Mouse (Mus musculus): ENCODE data around the gene Ttc30b.
"Not testable (repeated sequence)": the region's sequence is repeated elsewhere in the genome, so short reads cannot be mapped to it uniquely, and the experiment has no call there.

The Ttc30b gene

DNA sequence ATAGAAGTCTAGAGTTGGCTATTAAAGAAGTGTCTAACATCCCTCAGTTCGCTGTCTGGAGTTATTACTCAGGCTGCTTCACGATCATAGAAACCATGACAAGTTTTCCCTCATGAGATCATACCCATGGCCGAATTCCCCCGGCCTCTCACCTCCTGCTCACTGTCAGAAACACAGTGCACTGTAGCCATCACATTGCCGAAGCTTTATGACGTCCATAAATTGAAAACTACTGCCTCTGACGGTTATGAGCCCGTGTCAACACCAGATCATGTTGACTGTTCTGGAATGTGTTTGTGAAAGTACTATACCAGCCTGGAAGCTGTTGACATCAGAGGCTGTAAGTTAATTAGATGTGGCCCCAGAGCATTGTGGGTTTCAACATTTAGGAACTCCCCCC lies 12.3 kb upstream of the Ttc30b start:
- no peak for DNase-seq (ENCODE audit: low spot score)

DNA sequence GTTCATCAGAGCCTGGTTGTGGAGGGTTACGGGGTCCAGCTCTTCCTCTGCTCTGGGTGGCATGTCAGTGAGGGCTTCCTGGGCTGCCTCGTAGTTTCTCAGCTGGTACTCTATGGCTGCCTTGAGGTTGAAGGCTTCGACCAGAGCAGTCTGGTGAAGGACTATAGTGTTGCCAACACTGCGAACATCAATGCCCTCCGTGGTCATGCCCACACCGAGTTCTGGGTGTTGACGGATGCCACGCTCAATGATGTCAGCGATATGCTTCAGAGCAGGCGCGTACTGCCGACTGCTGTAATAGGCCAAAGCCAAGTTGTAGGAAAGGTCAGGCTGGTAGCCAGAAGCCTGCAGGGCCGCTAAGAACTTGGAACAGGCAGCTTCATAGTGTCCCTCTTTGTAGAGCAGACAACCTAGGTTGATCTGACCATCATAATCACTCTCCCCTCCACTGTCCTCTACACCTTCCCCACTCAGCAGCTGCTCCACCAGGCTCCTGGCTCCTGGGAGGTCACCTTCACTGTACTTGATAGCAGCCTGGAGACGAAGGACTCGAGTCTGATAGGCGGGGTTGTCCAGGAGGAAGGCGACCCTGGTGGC lies 767 bp downstream of the Ttc30b start:
- not testable (repeated sequence) for DNase-seq (ENCODE audit: low spot score)

DNA sequence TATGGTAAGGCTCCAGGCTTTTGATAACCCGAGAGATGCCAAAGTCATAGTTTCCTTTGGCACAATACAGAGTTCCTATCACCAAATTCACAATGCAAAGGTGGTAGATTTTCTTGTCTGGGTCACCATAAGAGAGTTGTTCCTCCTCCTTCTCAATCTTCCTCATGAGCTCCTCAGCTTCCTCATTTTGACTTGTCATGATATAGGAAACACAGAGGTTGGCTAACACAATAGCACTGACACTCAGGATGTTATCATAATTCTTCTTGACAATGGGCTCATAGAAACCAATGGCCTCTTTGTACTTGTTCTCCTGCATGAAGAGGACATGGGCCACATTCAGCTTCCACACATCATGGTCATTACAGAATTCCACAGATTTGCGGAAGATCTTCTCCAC lies 1.7 kb downstream of the Ttc30b start:
- DNase-seq (ENCODE audit: low spot score) = not testable (repeated sequence)

DNA sequence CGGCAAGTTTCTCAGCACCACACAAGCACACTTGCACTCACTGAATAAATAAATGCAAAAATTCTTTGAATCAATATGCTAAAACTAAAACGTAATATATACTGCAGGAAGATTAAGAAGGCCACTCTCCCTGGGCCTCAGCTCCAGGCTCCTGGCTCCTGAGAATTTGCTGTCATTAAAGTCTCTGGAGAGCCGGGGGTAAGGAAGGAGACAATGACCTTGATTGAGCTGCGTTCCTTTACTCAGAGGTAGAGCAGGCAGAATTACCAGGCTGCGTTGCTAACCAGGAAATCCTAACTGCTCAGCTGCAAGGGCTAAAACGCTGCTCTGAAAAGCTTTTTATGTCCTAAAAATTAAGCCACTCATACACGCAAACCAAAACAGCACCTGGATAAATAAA lies 4.8 kb downstream of the Ttc30b start:
- peak; percentile 29 for DNase-seq (ENCODE audit: low spot score)

DNA sequence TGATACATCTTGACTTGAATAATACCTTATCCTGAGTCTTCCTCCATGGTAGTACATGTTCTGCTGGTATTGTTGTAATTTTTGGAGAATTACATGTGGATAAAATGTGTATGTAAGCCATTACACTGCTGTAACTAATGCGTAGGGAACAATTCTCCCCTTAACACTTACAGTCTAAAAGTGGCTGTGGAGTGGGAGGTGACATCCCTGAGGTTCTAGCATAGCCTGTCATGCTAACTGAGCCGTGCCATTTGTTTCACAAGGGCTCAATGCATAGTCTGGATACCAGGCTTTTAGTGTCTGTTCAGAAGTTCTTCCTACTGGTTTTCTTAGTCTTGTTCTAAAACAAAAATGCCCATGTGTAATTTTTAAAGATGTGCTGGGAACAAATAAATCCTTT lies 7.4 kb downstream of the Ttc30b start:
- no peak for DNase-seq (ENCODE audit: low spot score)

DNA sequence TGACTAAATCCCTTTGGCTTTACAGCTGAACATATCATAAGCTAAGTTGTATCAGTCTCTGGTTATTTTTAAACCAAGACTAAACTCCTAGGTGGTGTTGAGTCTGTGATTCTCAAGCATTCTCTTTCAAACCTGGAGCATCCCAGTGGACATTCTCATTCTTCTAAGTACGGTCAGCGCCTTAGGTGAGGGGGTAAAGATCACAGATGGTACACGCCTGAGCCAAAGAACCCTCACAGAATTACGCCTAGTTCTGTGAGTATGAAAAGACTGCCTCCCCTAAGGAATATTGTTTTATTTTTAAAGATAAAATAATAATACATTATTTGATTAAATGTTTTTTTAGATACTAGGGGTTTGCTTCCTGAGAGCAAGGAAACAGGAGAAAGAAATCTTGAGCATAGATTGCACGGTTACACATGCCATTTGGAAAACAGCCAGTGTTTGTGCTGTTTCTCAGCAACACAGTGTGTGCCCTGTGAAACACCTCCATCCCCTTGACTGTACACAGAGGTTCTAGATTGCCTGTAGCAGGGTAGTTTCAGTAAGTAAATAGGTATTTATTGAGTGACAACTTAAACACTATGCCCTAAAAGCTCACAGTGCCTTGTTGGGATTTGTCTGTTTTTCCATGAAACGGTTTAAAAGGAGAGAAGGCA lies 8.5 kb downstream of the Ttc30b start:
- no peak for DNase-seq (ENCODE audit: low spot score)

DNA sequence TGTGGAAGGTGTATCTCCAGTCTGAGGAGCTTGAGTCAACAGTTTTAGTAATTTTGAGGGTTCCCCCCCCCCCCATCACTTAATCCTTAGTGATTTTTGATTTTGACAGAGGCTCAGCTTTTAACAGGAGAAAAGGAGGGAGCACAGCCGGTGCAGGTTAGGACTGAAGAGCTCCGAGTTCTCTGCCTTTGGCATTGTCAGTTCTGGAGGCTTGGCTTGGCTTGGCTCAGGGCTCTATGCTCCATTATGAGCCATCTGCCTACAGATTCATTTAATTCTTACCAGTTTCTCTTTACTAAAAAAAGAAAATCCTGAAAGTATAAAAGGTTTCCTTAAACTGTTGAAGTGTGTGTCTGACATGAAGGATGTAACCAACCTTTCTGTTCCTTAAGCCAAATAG lies 9.2 kb downstream of the Ttc30b start:
- no peak for DNase-seq (ENCODE audit: low spot score)

DNA sequence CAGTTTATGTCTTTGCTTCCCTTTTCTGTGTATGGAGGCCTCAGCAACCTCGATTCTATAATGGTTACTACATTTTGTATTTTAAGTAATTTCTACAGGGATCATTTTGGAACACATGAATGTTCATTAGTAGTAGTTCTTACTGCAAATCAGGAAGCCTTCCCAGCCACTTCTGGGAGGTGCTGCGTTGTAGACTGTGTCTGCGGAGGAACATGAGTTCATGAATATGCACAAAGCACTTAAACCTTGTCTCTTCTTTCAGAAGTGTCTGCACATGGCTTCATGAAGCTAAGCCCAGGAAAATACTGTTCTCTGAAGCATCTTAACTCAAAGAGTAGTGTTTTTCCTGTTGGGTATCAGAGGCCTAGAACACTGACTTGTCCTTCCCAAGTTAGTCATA lies 10.4 kb downstream of the Ttc30b start:
- DNase-seq (ENCODE audit: low spot score) = no peak

DNA sequence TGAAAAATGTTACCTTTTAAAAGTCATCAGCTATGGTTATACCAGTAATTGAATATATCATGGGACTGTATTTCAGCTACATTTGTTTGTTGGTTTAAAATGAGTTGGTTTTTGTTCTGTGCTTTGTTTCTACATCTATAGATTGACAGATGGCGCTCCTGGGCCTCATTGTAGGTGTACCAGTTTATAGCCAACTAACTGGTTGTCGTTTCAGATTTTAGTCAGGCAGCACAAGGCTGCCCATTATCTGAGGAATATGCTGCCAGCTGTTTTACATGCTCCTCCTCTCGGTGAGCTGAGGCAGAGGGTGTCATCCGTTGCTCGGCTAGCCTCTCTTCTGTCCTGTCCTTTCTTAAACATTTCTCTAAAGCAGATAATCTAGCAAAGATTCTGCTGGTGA lies 12.3 kb downstream of the Ttc30b start:
- DNase-seq (ENCODE audit: low spot score) = no peak

DNA sequence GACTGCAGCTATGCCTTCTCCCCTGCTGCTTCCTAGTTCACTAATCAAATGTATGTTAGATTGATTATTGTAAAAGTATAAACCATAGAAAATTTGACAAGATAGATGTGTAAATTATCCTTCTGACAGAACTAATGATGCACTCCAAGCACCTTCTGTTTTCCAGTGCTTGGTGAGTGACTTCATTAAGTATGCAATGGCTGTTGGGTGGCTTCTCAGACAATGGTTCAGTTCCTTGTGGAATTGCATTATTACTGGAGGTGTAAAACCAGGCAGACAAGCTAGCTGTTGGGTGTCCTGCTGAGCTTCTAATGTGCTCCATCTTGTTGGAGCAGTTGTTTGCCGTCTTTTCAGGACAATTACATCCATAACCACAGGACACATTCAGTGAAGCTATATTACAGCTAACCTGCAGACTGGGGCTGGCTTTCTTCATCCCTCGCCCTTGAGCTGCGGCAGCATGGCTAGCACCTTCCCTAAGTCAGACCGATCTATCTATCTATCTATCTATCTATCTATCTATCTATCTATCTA lies 14.5 kb downstream of the Ttc30b start:
- DNase-seq (ENCODE audit: low spot score) = no peak

DNA sequence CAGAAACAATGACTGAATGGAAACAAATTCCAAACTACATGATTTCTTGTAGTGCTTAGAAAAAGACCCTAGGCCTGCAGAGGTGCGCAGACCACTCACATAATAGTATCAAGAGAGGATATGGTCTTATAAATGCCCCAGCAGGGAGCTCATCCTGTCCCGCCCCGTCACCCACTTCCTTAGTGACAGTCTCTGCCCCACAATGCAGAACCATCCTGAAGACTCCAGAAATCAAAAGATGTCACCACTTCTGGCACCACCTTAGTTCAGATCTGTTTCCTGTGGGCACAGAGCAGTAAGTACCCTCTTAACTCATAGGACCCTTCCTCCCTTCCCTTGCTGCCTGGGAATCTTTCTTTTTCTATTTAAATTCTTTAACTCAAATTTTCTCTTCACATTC lies 23.3 kb downstream of the Ttc30b start:
- DNase-seq (ENCODE audit: low spot score) = no peak

DNA sequence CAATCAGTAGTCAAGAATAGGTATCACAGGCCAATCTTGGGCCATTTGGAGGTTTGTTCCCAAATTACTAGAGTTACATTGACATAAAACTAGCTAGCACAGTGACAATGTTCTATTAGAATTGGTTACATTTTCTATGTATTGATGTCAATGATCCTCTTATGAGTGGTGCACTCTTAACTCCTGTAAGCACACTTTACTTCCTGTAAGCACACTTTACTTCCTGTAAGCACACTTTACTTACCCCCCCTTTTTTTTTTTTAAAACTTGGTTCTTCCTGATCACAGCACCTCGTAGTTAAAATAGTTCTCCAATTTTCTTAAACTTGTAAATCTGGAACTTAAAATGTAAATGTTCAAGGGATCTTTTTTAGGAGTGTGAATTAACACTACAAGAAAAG lies 31.2 kb downstream of the Ttc30b start:
- no peak for DNase-seq (ENCODE audit: low spot score)

DNA sequence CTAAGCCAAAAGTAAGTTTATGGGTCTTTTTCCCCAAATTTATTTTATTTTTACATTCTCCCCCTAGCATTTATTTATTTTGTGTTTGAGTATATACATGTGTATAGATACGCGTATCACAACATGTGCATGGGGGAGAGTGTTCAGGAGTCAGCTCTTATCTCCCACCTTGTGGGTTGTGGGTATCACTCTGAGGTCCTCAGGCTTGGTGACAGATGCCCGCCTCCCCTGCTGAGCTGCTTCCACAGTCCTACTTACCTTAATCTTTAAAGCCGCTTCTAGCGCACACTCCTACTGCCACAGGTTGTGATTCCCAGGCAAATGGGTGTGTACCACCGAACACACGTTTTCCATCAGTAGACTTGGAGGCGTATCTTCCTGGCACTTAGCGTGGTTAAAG lies 36.5 kb downstream of the Ttc30b start:
- DNase-seq (ENCODE audit: low spot score) = no peak

DNA sequence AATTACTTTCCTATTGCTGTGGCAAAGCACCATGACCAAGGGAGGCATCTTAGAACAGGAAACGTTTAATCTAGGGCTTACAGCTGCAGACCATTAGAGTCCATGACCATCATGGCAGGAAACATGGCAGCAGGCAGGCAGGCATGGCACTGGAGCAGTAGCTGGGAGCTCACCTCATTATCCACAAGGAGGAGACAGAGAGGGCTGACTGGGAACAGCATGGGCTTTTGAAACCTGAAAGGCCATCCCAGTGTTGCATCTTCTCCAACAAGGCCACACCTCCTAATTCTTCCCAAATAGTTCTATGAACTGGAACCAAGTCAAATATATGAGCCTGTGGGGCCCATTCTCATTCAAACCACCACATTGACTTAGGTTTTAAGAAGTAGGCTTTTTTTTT lies 38.1 kb downstream of the Ttc30b start:
- no peak for DNase-seq (ENCODE audit: low spot score)

DNA sequence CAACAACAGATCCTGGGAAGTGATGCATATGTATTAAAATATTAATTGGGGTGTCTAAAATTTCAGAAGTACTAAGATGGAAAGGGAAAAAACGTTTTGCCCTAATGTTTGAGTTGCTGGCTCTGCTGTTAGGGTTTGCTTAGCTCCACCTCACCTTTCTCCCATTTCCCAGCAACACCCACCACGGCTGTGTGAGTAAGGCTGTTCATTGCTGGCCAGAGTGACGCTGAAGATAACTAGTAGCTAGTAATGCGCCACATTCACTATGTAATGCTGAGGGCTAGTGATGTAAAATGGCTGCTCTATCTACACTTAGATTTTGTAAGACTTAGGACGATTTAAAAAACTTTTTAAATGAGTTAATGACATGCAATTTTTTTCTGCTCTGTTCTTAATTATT lies 42.7 kb downstream of the Ttc30b start:
- DNase-seq (ENCODE audit: low spot score) = no peak

DNA sequence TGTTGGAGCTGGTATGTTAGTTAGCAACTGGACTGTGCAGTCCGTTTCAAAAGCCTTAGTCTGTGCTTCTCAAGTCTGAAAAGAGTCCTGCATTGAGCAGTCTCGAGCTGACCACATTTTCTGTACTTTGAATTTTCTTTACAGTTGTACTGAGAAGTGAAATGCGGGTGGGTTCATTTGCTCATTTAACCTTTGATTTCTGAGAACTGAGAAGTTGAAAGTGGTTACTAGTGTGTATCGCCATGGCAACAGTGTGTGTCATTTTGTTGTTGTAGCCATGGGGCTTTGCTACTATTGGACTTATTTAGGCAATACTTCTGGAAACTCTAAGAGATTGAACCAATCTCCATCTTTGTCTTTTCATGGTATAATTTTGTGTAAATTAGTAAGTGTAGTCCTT lies 46.4 kb downstream of the Ttc30b start:
- DNase-seq (ENCODE audit: low spot score) = peak; percentile 55
